Mouse (Mus musculus): ENCODE data around the gene Bbs9. TPM values are rescaled to one million over a fixed set of nuclear protein-coding genes. Genes with fewer than 3 reads are reported as not detected.

The Bbs9 gene
- polyA plus RNA-seq, 1 experiment: 3.3 TPM

DNA sequence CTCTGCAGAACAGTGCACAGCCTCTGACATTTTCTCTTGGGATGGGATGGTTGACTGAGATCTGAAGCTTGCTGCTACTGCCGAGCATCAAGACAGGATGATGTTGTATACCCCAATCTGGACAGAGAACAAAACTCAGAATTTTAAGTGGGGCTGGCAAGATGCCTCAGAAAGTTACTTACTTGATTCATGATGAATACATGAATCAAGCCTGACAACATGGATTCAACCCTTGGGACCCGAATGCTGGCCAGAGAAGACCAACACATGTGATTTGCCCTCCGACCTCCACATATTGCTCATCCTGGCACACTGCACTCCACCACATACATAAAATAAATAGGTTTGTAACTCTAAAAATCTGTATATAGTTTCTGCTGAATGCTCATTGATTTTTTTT lies 403.8 kb downstream of the Bbs9 start:
- Histone ChIP-seq H3K4me3 (ENCODE audit: insufficient read depth, poor library complexity, severe bottlenecking) (no peak overlapping the region), H3K36me3 (ENCODE audit: control insufficient read depth, insufficient read depth) (no peaks in the 10 kb centered on the region), H3K27me3 (ENCODE audit: control insufficient read depth, insufficient read depth, insufficient read length) (no peaks in the 10 kb centered on the region), H3ac (ENCODE audit: control insufficient read depth, insufficient read length, low read depth) (no peak overlapping the region), H3K79me3 (ENCODE audit: low read depth) (no peaks in the 10 kb centered on the region), H3K79me2 (ENCODE audit: control insufficient read depth, insufficient read depth) (no peaks in the 10 kb centered on the region)
- TF ChIP-seq MYOG (IDR thresholded peaks at IDR 0.05; ENCODE audit: control insufficient read depth, extremely low read depth, insufficient read length) (no peak), FOSL1 (IDR thresholded peaks at IDR 0.05; ENCODE audit: insufficient read depth, low read length, poor library complexity, severe bottlenecking) (no peak), CEBPB (IDR thresholded peaks at IDR 0.05; ENCODE audit: low read depth) (no peak), CTCF (IDR thresholded peaks at IDR 0.05; ENCODE audit: control insufficient read depth, insufficient read depth, insufficient read length) (no peak), MYOD1 (IDR thresholded peaks at IDR 0.05; ENCODE audit: control insufficient read depth, insufficient read length, low read depth) (no peak), MAX (IDR thresholded peaks at IDR 0.05) (no peak), USF1 (IDR thresholded peaks at IDR 0.05; ENCODE audit: low read depth) (no peak)

DNA sequence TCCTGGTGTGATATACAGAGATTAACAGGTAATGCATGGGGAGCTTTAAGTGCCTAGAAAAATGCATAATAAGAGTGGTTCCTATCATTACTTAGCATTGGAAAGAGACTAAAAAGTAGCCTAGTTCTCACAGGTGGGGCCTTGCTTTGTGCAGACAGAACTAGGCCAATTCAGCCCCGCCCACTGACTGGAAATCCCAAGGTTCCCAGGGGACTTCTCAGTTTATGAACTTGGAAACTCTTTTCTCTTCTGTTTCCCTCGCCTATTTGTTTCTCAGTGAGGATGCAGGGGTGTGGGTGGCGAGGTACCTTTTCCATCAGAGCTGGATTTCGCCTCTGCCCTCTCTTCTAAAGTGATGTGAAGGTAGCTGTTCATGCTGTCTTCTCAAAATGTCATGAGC lies 410.8 kb downstream of the Bbs9 start:
- Histone ChIP-seq H3K36me3 (ENCODE audit: control insufficient read depth, insufficient read depth) (no peaks in the 10 kb centered on the region), H3K79me2 (ENCODE audit: control insufficient read depth, insufficient read depth) (no peaks in the 10 kb centered on the region), H3K4me3 (ENCODE audit: insufficient read depth, poor library complexity, severe bottlenecking) (no peak overlapping the region), H3ac (ENCODE audit: control insufficient read depth, insufficient read length, low read depth) (no peak overlapping the region), H3K27me3 (ENCODE audit: control insufficient read depth, insufficient read depth, insufficient read length) (no peaks in the 10 kb centered on the region), H3K79me3 (ENCODE audit: low read depth) (no peaks in the 10 kb centered on the region)
- no peak for TF ChIP-seq FOSL1 (IDR thresholded peaks at IDR 0.05; ENCODE audit: insufficient read depth, low read length, poor library complexity, severe bottlenecking)
- no peak for TF ChIP-seq MAX (IDR thresholded peaks at IDR 0.05)
- no peak for TF ChIP-seq USF1 (IDR thresholded peaks at IDR 0.05; ENCODE audit: low read depth)
- no peak for TF ChIP-seq CEBPB (IDR thresholded peaks at IDR 0.05; ENCODE audit: low read depth)
- TF ChIP-seq MYOD1 (IDR thresholded peaks at IDR 0.05; ENCODE audit: control insufficient read depth, insufficient read length, low read depth): no peak
- TF ChIP-seq MYOG (IDR thresholded peaks at IDR 0.05; ENCODE audit: control insufficient read depth, extremely low read depth, insufficient read length): no peak
- no peak for TF ChIP-seq CTCF (IDR thresholded peaks at IDR 0.05; ENCODE audit: control insufficient read depth, insufficient read depth, insufficient read length)

DNA sequence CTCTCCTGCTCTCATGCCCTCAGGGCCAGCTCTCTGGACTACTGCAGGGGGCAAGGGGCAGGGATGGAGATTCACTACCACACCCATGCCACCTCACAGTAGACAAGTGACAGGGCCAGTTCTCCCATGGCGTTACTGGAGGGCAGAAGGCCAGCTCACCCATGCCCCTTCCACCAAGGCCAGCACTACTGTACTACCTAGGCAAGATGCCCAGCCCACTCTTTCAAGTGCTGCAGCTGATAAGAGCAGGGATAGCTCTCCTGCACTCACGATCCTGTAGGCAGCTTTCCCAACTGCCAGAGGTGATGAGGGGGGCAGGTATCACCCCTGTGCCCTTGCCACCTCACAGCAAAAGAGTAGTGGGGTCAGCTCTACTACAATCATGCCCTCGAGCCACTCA lies 429.9 kb downstream of the Bbs9 start:
- H3K36me3 ChIP-seq (ENCODE audit: control insufficient read depth, insufficient read depth): no peaks in the 10 kb centered on the region

DNA sequence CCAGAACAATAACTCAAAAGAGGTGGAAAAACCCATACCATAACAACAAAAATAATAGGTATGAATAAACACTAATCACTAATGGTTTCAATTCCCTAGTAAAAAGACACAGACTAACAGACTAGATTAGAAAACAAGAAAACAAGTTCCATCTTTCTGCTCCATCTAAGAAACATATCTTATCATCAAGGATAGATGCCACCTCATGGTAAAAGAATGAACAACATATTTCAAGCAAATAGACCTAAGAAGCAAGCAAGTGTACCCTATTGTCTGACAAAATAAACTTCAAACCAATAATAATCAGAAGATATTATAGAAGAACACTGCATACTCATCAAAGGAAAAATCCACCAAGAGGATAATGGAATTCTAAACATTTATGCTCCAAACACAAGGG lies 441.3 kb downstream of the Bbs9 start:
- H3K27me3 ChIP-seq (ENCODE audit: control insufficient read depth, insufficient read depth, insufficient read length): no peaks in the 10 kb centered on the region
- H3K79me2 ChIP-seq (ENCODE audit: control insufficient read depth, insufficient read depth): no peaks in the 10 kb centered on the region
- H3ac ChIP-seq (ENCODE audit: control insufficient read depth, insufficient read length, low read depth): no peak overlapping the region
- TF ChIP-seq CEBPB (IDR thresholded peaks at IDR 0.05; ENCODE audit: low read depth) (no peak), USF1 (IDR thresholded peaks at IDR 0.05; ENCODE audit: low read depth) (no peak), CTCF (IDR thresholded peaks at IDR 0.05; ENCODE audit: control insufficient read depth, insufficient read depth, insufficient read length) (no peak), FOSL1 (IDR thresholded peaks at IDR 0.05; ENCODE audit: insufficient read depth, low read length, poor library complexity, severe bottlenecking) (no peak), MYOD1 (IDR thresholded peaks at IDR 0.05; ENCODE audit: control insufficient read depth, insufficient read length, low read depth) (no peak), MAX (IDR thresholded peaks at IDR 0.05) (no peak), MYOG (IDR thresholded peaks at IDR 0.05; ENCODE audit: control insufficient read depth, extremely low read depth, insufficient read length) (no peak)
- no peak overlapping the region for H3K4me3 ChIP-seq (ENCODE audit: insufficient read depth, poor library complexity, severe bottlenecking)
- no peaks in the 10 kb centered on the region for H3K79me3 ChIP-seq (ENCODE audit: low read depth)
- H3K36me3 ChIP-seq (ENCODE audit: control insufficient read depth, insufficient read depth): no peaks in the 10 kb centered on the region

More for the DNA sequence above, 429.9 kb downstream of the Bbs9 start:
- Histone ChIP-seq H3K79me2 (ENCODE audit: control insufficient read depth, insufficient read depth) (no peaks in the 10 kb centered on the region), H3K4me3 (ENCODE audit: insufficient read depth, poor library complexity, severe bottlenecking) (no peak overlapping the region), H3K27me3 (ENCODE audit: control insufficient read depth, insufficient read depth, insufficient read length) (no peaks in the 10 kb centered on the region), H3K79me3 (ENCODE audit: low read depth) (no peaks in the 10 kb centered on the region), H3ac (ENCODE audit: control insufficient read depth, insufficient read length, low read depth) (no peak overlapping the region)
- TF ChIP-seq MYOD1 (IDR thresholded peaks at IDR 0.05; ENCODE audit: control insufficient read depth, insufficient read length, low read depth): no peak
- TF ChIP-seq CTCF (IDR thresholded peaks at IDR 0.05; ENCODE audit: control insufficient read depth, insufficient read depth, insufficient read length): no peak
- no peak for TF ChIP-seq CEBPB (IDR thresholded peaks at IDR 0.05; ENCODE audit: low read depth)
- TF ChIP-seq FOSL1 (IDR thresholded peaks at IDR 0.05; ENCODE audit: insufficient read depth, low read length, poor library complexity, severe bottlenecking): no peak
- no peak for TF ChIP-seq USF1 (IDR thresholded peaks at IDR 0.05; ENCODE audit: low read depth)
- TF ChIP-seq MAX (IDR thresholded peaks at IDR 0.05): no peak
- no peak for TF ChIP-seq MYOG (IDR thresholded peaks at IDR 0.05; ENCODE audit: control insufficient read depth, extremely low read depth, insufficient read length)

DNA sequence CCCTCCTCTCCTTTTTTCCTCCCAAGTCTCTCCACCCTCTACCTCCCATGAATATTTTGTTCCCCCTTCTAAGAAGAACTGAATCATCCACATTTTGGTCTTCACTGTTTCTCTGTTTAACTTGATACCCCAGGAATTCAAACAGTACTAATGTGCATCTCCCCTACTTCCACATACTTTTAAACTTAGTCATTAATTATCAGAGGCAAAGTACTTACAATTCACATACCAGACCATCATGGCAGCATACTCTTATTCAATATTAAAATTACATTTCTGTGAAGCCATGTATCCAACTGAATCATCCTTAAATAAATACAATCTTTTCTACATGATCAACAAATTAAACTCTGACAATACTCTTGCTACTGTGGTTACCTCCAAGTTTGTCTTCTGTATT lies 460.1 kb downstream of the Bbs9 start:
- H3K4me3 ChIP-seq (ENCODE audit: insufficient read depth, poor library complexity, severe bottlenecking): no peak overlapping the region
- H3ac ChIP-seq (ENCODE audit: control insufficient read depth, insufficient read length, low read depth): no peak overlapping the region
- H3K79me2 ChIP-seq (ENCODE audit: control insufficient read depth, insufficient read depth): no peaks in the 10 kb centered on the region
- H3K36me3 ChIP-seq (ENCODE audit: control insufficient read depth, insufficient read depth): no peaks in the 10 kb centered on the region
- H3K27me3 ChIP-seq (ENCODE audit: control insufficient read depth, insufficient read depth, insufficient read length): no peaks in the 10 kb centered on the region
- no peaks in the 10 kb centered on the region for H3K79me3 ChIP-seq (ENCODE audit: low read depth)
- no peak for TF ChIP-seq MAX (IDR thresholded peaks at IDR 0.05)
- no peak for TF ChIP-seq MYOG (IDR thresholded peaks at IDR 0.05; ENCODE audit: control insufficient read depth, extremely low read depth, insufficient read length)
- TF ChIP-seq CTCF (IDR thresholded peaks at IDR 0.05; ENCODE audit: control insufficient read depth, insufficient read depth, insufficient read length): no peak

Other genes with a start within 250 kb of the Bbs9 start
- 0.76 TPM for gene Zfp599, start 215.8 kb upstream of the Bbs9 start, polyA plus RNA-seq (2012; fragmentation: generic; extraction: Trizol)
- gene Zfp810, start 168.1 kb upstream of the Bbs9 start, polyA plus RNA-seq (2012; fragmentation: generic; extraction: Trizol): 1.5 TPM
- gene Anln, start 86.5 kb upstream of the Bbs9 start, polyA plus RNA-seq (2012; fragmentation: generic; extraction: Trizol): 63.2 TPM
- 1.0 TPM for gene 9530077C05Rik, start 64.2 kb upstream of the Bbs9 start, polyA plus RNA-seq (2012; fragmentation: generic; extraction: Trizol)
- gene Gm17545, start 21.4 kb upstream of the Bbs9 start, polyA plus RNA-seq (2012; fragmentation: generic; extraction: Trizol): not detected
- gene Rp9, start 6.0 kb upstream of the Bbs9 start, polyA plus RNA-seq (2012; fragmentation: generic; extraction: Trizol): 58.5 TPM